Mouse (Mus musculus): Measurements from ENCODE around the gene Cst6. TPM values are rescaled to one million over a fixed set of nuclear protein-coding genes. Genes with fewer than 3 reads are reported as not detected.

The Cst6 gene
- polyA plus RNA-seq, 1 experiment, result not detected

DNA sequence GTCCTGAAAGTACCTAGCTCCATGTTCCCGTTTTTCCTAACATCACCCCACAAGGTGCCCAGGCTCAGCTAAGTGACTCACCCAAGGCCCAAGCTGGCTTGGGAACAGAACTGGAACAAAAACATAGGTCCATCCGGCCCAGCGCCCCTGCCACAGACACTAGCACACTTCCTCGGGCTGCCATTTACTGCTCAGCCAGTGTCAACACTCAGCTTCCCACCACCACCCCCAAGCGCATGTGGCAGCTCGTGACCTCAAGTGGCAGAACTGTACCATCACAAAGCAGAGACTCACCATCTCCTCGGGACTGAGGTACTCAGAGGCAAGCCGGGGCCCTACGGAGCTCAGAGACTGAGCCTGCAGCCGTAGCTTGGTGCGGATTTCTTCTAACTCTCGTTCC lies 34.0 kb upstream of the Cst6 start:
- WGBS, result 92% methylated on average over 12 of the region's 12 CpGs
- no peak overlapping the region for H3K4me3 ChIP-seq (replicated peaks; ENCODE audit: control insufficient read depth, low read depth, low read length)
- peaks cover 1% of the 10 kb centered on the region; the same call in 1 of the 2 replicates for H3K4me1 ChIP-seq (ENCODE audit: control insufficient read depth, insufficient read depth, low read length)

GRCm38 (mm10) chr19:5377446-5377845 lies 28.1 kb upstream of the Cst6 start:
- no peak for TF ChIP-seq POLR2A (IDR thresholded peaks at IDR 0.05; ENCODE audit: borderline replicate concordance, control insufficient read depth, low read depth, low read length)
- no peak for TF ChIP-seq CTCF (IDR thresholded peaks at IDR 0.05; ENCODE audit: control insufficient read depth, insufficient read depth, low read length)
- H3K4me3 ChIP-seq (replicated peaks; ENCODE audit: control insufficient read depth, low read depth, low read length), result no peak overlapping the region
- WGBS, result 88% methylated on average over 1 of the region's 1 CpGs
- no peaks in the 10 kb centered on the region for H3K4me1 ChIP-seq (ENCODE audit: control insufficient read depth, insufficient read depth, low read length)
- no peak overlapping the region for H3K27ac ChIP-seq (ENCODE audit: control insufficient read depth, insufficient read depth, low read depth, low read length, poor library complexity)

More for the DNA sequence above, 34.0 kb upstream of the Cst6 start:
- no peak for TF ChIP-seq CTCF (IDR thresholded peaks at IDR 0.05; ENCODE audit: control insufficient read depth, insufficient read depth, low read length)
- no peak for TF ChIP-seq POLR2A (IDR thresholded peaks at IDR 0.05; ENCODE audit: borderline replicate concordance, control insufficient read depth, low read depth, low read length)
- H3K27ac ChIP-seq (ENCODE audit: control insufficient read depth, insufficient read depth, low read depth, low read length, poor library complexity), result no peak overlapping the region

- no peak overlapping the region for H3K4me3 ChIP-seq (replicated peaks; ENCODE audit: control insufficient read depth, low read depth, low read length)
- TF ChIP-seq CTCF (IDR thresholded peaks at IDR 0.05; ENCODE audit: control insufficient read depth, insufficient read depth, low read length) (no peak), POLR2A (IDR thresholded peaks at IDR 0.05; ENCODE audit: borderline replicate concordance, control insufficient read depth, low read depth, low read length) (no peak)
- WGBS, result 86% methylated on average over 4 of the region's 4 CpGs
- H3K4me1 ChIP-seq (ENCODE audit: control insufficient read depth, insufficient read depth, low read length), result no peaks in the 10 kb centered on the region
- H3K27ac ChIP-seq (ENCODE audit: control insufficient read depth, insufficient read depth, low read depth, low read length, poor library complexity), result no peak overlapping the region
These were observed 25.4 kb upstream of the Cst6 start for GRCm38 (mm10) chr19:5374748-5375147.

DNA sequence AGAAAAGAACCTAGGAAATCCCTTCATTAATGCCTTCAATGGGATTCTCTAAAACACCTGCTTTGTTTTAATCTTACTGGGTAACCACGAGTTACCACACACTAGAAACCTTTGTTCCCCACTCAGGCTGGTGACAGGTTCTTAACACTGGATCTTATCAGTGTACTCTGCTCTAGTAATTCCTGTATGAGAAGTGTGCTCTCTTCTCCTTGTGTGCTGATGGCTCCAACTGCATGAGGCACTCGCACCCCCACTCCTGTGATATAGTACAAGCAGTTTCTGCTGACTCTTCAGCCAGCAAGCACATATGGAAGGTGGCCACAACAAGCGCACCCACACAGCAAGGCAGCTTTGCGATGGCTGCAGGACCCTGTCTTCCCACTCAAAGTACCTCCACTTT lies 24.8 kb upstream of the Cst6 start:
- H3K4me1 ChIP-seq (ENCODE audit: control insufficient read depth, insufficient read depth, low read length), result no peaks in the 10 kb centered on the region
- TF ChIP-seq CTCF (IDR thresholded peaks at IDR 0.05; ENCODE audit: control insufficient read depth, insufficient read depth, low read length), result no peak
- no peak for TF ChIP-seq POLR2A (IDR thresholded peaks at IDR 0.05; ENCODE audit: borderline replicate concordance, control insufficient read depth, low read depth, low read length)
- WGBS, result 81% methylated on average over 4 of the region's 4 CpGs
- H3K4me3 ChIP-seq (replicated peaks; ENCODE audit: control insufficient read depth, low read depth, low read length), result no peak overlapping the region
- no peak overlapping the region for H3K27ac ChIP-seq (ENCODE audit: control insufficient read depth, insufficient read depth, low read depth, low read length, poor library complexity)

GRCm38 (mm10) chr19:5372724-5373123 lies 23.4 kb upstream of the Cst6 start:
- Histone ChIP-seq H3K4me1 (ENCODE audit: control insufficient read depth, insufficient read depth, low read length) (no peaks in the 10 kb centered on the region; the same call in 1 of the 2 replicates), H3K4me3 (replicated peaks; ENCODE audit: control insufficient read depth, low read depth, low read length) (no peak overlapping the region), H3K27ac (ENCODE audit: control insufficient read depth, insufficient read depth, low read depth, low read length, poor library complexity) (no peak overlapping the region)
- TF ChIP-seq CTCF (IDR thresholded peaks at IDR 0.05; ENCODE audit: control insufficient read depth, insufficient read depth, low read length) (no peak), POLR2A (IDR thresholded peaks at IDR 0.05; ENCODE audit: borderline replicate concordance, control insufficient read depth, low read depth, low read length) (no peak)
- 88% methylated on average over 7 of the region's 7 CpGs for WGBS

GRCm38 (mm10) chr19:5370932-5371331 lies 21.6 kb upstream of the Cst6 start:
- 81% methylated on average over 3 of the region's 3 CpGs for WGBS

DNA sequence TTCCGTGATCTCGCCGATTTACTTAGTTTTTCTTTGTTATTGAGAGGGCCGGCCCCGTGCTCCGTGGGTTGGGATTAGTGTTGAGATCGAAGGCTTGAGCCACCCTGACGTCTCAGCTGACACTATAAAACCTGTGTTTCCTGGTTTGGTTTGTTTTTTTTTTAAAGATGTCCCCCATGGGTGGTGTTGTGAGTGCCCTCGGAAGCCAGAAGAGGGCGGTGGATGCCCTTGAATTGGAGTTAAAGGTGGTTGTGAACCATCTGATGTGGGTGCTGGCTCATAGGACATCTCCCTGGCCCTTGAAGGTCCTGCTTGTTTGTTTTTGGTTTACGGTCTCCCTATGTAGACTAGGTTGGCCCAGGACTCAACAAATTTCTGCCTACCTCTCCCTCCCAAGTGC lies 18.1 kb upstream of the Cst6 start:
- no peak for TF ChIP-seq POLR2A (IDR thresholded peaks at IDR 0.05; ENCODE audit: borderline replicate concordance, control insufficient read depth, low read depth, low read length)
- TF ChIP-seq CTCF (IDR thresholded peaks at IDR 0.05; ENCODE audit: control insufficient read depth, insufficient read depth, low read length), result peak; percentile 44; the same call in 1 of the 2 replicates
- H3K4me1 ChIP-seq (ENCODE audit: control insufficient read depth, insufficient read depth, low read length), result peaks cover 2% of the 10 kb centered on the region
- H3K4me3 ChIP-seq (replicated peaks; ENCODE audit: control insufficient read depth, low read depth, low read length), result peak overlapping the region; percentile 100
- peak overlapping the region; percentile 98 for H3K27ac ChIP-seq (ENCODE audit: control insufficient read depth, insufficient read depth, low read depth, low read length, poor library complexity)
- 8% methylated on average over 11 of the region's 11 CpGs for WGBS

More at GRCm38 (mm10) chr19:5370932-5371331, 21.6 kb upstream of the Cst6 start:
- no peak for TF ChIP-seq CTCF (IDR thresholded peaks at IDR 0.05; ENCODE audit: control insufficient read depth, insufficient read depth, low read length)
- TF ChIP-seq POLR2A (IDR thresholded peaks at IDR 0.05; ENCODE audit: borderline replicate concordance, control insufficient read depth, low read depth, low read length), result no peak
- no peaks in the 10 kb centered on the region; the same call in 1 of the 2 replicates for H3K4me1 ChIP-seq (ENCODE audit: control insufficient read depth, insufficient read depth, low read length)
- no peak overlapping the region for H3K27ac ChIP-seq (ENCODE audit: control insufficient read depth, insufficient read depth, low read depth, low read length, poor library complexity)
- H3K4me3 ChIP-seq (replicated peaks; ENCODE audit: control insufficient read depth, low read depth, low read length), result no peak overlapping the region

GRCm38 (mm10) chr19:5367053-5367359 lies 17.6 kb upstream of the Cst6 start, which contains the start of gene Banf1:
TSS of gene Banf1 (minus strand) at chr19:5367168.
- WGBS, result under 1% methylated on average over 33 of the region's 33 CpGs

More at GRCm38 (mm10) chr19:5367053-5367359, 17.6 kb upstream of the Cst6 start, which contains the start of gene Banf1:
- peak within 1 kb of the TSS; percentile 100 for H3K4me3 ChIP-seq (replicated peaks; ENCODE audit: control insufficient read depth, low read depth, low read length)
- H3K4me1 ChIP-seq (ENCODE audit: control insufficient read depth, insufficient read depth, low read length), result peaks cover 2% of the 10 kb centered on the region
- TF ChIP-seq POLR2A (IDR thresholded peaks at IDR 0.05; ENCODE audit: borderline replicate concordance, control insufficient read depth, low read depth, low read length) (no peak), CTCF (IDR thresholded peaks at IDR 0.05; ENCODE audit: control insufficient read depth, insufficient read depth, low read length) (no peak)
- H3K27ac ChIP-seq (ENCODE audit: control insufficient read depth, insufficient read depth, low read depth, low read length, poor library complexity), result peak within 1 kb of the TSS; percentile 98

Data from bone marrow, adult 2 months (tissue).